Mouse (Mus musculus): Measurements from ENCODE around the gene Pi4kb.

DNA sequence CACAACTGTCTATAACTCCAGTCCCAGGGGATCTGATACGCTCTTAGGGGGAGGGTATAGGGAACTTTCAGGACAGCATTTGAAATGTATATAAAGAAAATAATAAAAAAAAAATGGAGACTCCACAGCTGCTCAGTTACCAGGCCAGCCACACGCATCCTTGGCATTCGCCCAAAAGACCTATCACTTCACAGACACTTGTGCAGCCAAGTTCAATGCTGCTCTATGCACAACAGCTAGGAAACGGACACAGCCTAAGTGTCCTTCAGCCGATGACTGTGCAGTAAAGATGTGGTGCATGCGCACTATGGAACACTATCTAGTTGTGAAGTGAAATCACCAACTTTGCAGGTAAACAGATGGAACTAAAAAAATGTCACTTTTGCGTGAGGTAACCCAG is 81.7 kb downstream of the Pi4kb start:
- TF ChIP-seq CTCF (IDR thresholded peaks at IDR 0.05; ENCODE audit: insufficient read depth, low read depth, low read length) (no peak), POLR2A (IDR thresholded peaks at IDR 0.05; ENCODE audit: insufficient read depth, low read depth, low read length) (no peak)

Measured in olfactory bulb, adult 2 months (tissue).